Mouse (Mus musculus) heart, embryonic 11.5 days (tissue): Measurements from ENCODE around the gene Actn3. TPM values are rescaled to one million over a fixed set of nuclear protein-coding genes. Genes with fewer than 3 reads are reported as not detected.
A peak's percentile ranks its signal among the peaks of the same experiment; 100 is the strongest.

Experiments used
- ATAC-seq: fragments of 200-750 bp; cut with Nextera tagmentation; replicated peaks from 2 replicates; pipeline ENCODE4 v1.8.0; 2017; ENCODE audit warnings: moderate library complexity; ENCODE audit not compliant: insufficient number of reproducible peaks, low FRiP score, low TSS enrichment
- H3K27ac ChIP-seq: fragments of 300-500 bp; sonication (generic); 2 replicates; pipeline ENCODE4 v1.5.1; 2014; ENCODE audit warnings: mild to moderate bottlenecking, low read depth, low read length
- H3K27me3 ChIP-seq: fragments of 300-500 bp; sonication (generic); 2 replicates; pipeline ENCODE4 v1.6.1; 2014; ENCODE audit warnings: mild to moderate bottlenecking, low read length, mixed read lengths; ENCODE audit not compliant: control insufficient read depth, insufficient read depth
- H3K36me3 ChIP-seq: fragments of 300-500 bp; sonication (generic); 2 replicates; pipeline ENCODE4 v1.6.1; 2014; ENCODE audit warnings: mild to moderate bottlenecking, low read length, moderate library complexity, mixed read lengths; ENCODE audit not compliant: control insufficient read depth, insufficient read depth
- H3K4me1 ChIP-seq: fragments of 300-500 bp; sonication (generic); 2 replicates; pipeline ENCODE4 v1.6.1; 2014; ENCODE audit warnings: low read length; ENCODE audit not compliant: control insufficient read depth, insufficient read depth
- H3K4me2 ChIP-seq: fragments of 300-500 bp; sonication (generic); 2 replicates; pipeline ENCODE4 v1.6.1; 2014; ENCODE audit warnings: mild to moderate bottlenecking, moderate library complexity
- H3K4me3 ChIP-seq: fragments of 300-500 bp; sonication (generic); 2 replicates; pipeline ENCODE4 v1.5.1; 2014; ENCODE audit warnings: low read depth, low read length
- H3K9ac ChIP-seq: fragments of 300-500 bp; sonication (generic); 2 replicates; pipeline ENCODE4 v1.6.1; 2014; ENCODE audit warnings: mild to moderate bottlenecking, low read depth, low read length, moderate library complexity
- H3K9me3 ChIP-seq: fragments of 300-500 bp; sonication (generic); replicated peaks from 2 replicates; pipeline ENCODE4 v1.6.1; 2016; ENCODE audit warnings: low read length; ENCODE audit not compliant: control insufficient read depth
- WGBS: fragments of 180-500 bp; shearing (Covaris S2); extraction: QIAGEN DNeasy Blood & Tissue Kit; methylation state at CpG from one replicate; pipeline ENCODE4 v1.1.7; 2014; ENCODE audit not compliant: insufficient replicate concordance; 5-methylcytosine and 5-hydroxymethylcytosine counted together
- polyA plus RNA-seq: library from polyadenylated mRNA; unstranded; fragments of >200 nt; fragmentation: Nextera tagmentation; extraction: Ambion mirVana; gene quantifications from 2 replicates; pipeline ENCODE4 v1.2.1, GENCODE M21; 2014

Actn3 gene
- 4.5 and 5.2 TPM in 2 replicates for polyA plus RNA-seq

GRCm38 (mm10) chr19:4877785-4878184 is at the start of gene Actn3:
Gene Actn3 (minus strand): TSS chr19:4877909.
- Histone ChIP-seq H3K4me1 (peaks cover 7% of the 10 kb centered on the region), H3K27me3 (0 out of 2 replicates have a peak, but pooled peaks cover 2% of the 10 kb centered on the region), H3K4me3 (peak within 1 kb of the TSS; percentile 97), H3K27ac (peak within 1 kb of the TSS; percentile 22; the same call in 1 of the 2 replicates), H3K9ac (peak within 1 kb of the TSS; percentile 89), H3K9me3 (no peaks in the 10 kb centered on the region; the same call in 1 of the 2 replicates), H3K4me2 (peak within 1 kb of the TSS; percentile 91), H3K36me3 (no peaks in the 10 kb centered on the region)
- ATAC-seq = no peak
- 1% methylated on average over 17 of the region's 17 CpGs for WGBS

DNA sequence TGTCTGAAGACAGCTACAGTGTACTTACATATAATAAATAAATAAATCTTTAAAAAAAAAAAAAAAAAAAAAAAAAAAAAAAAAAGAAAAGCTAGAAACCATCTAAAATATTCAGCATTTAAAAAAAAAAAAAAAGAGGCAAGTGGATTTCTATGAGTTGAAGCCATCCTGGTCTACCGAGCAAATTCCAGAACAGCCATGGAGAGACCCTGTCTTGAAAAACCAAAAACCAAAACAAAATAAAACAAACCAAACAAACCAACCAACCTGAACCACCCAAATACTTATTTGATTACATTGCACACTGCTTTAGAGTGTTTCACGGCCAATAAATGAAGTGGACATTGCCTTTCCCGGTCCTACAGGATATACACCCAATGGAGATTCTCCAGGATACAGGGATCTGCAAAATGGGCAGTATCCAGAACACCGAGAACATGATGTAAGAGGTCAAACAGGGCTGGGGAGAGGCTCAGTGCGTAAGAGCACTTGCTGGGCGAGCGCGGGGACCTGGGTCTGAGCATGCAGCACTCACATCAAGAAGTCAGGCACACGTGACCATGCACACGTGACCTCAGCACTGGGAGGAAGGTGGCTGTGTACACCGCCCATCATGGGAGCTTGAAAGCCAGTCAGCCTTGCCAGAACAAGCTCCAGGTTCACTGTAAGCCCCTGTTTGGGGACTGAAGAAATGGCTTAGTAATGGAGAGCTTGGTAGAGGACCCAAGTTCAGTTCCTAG is 47.6 kb upstream of the Actn3 start:
- H3K27me3 ChIP-seq = no peaks in the 10 kb centered on the region
- H3K9ac ChIP-seq = no peak overlapping the region
- H3K4me2 ChIP-seq = no peak overlapping the region
- H3K27ac ChIP-seq = no peak overlapping the region
- no peak overlapping the region for H3K4me3 ChIP-seq
- 95% methylated on average over 11 of the region's 11 CpGs for WGBS
- ATAC-seq = no peak
- H3K4me1 ChIP-seq = peaks cover 4% of the 10 kb centered on the region; the same call in 1 of the 2 replicates
- H3K9me3 ChIP-seq = no peaks in the 10 kb centered on the region
- H3K36me3 ChIP-seq = peaks cover 31% of the 10 kb centered on the region

DNA sequence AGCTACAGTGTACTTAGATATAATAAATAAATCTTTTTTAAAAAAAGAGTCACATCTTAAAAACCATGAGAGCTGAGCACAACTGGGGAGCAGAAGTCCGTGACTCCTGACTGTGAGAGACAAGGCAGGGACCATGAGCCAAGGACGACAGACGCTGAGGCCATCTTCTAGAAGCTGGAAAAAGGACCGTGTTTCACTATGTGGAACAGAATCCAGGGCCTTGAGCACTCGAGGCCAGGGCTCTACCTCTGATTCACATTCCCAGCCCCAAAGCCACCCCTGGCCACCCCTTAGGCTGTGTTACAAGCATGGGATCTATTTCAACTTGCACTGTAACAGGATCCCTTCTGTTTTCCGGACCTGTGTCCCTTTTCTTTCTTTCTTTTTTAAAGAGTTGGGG is 41.9 kb upstream of the Actn3 start:
- H3K4me2 ChIP-seq = no peak overlapping the region
- no peak overlapping the region for H3K27ac ChIP-seq
- H3K9ac ChIP-seq = no peak overlapping the region
- no peaks in the 10 kb centered on the region for H3K27me3 ChIP-seq
- H3K9me3 ChIP-seq = no peaks in the 10 kb centered on the region
- no peak overlapping the region for H3K4me3 ChIP-seq
- no peaks in the 10 kb centered on the region for H3K4me1 ChIP-seq
- 81% methylated on average over 6 of the region's 6 CpGs for WGBS
- no peak for ATAC-seq
- peaks cover 47% of the 10 kb centered on the region for H3K36me3 ChIP-seq

- no peak overlapping the region for H3K4me3 ChIP-seq
- H3K9me3 ChIP-seq = no peaks in the 10 kb centered on the region
- H3K4me1 ChIP-seq = no peaks in the 10 kb centered on the region
- H3K4me2 ChIP-seq = no peak overlapping the region
- H3K27ac ChIP-seq = no peak overlapping the region
- no peaks in the 10 kb centered on the region for H3K27me3 ChIP-seq
- 81% methylated on average over 10 of the region's 10 CpGs for WGBS
- no peak overlapping the region for H3K9ac ChIP-seq
- H3K36me3 ChIP-seq = peaks cover 39% of the 10 kb centered on the region
- ATAC-seq = no peak
Observed at GRCm38 (mm10) chr19:4916827-4917226, 39.1 kb upstream of the Actn3 start.

GRCm38 (mm10) chr19:4915924-4916603 is 38.4 kb upstream of the Actn3 start:
- Histone ChIP-seq H3K9me3 (no peaks in the 10 kb centered on the region), H3K4me2 (no peak overlapping the region), H3K9ac (no peak overlapping the region), H3K4me1 (no peaks in the 10 kb centered on the region), H3K27me3 (no peaks in the 10 kb centered on the region), H3K4me3 (no peak overlapping the region), H3K36me3 (peaks cover 34% of the 10 kb centered on the region), H3K27ac (no peak overlapping the region)
- ATAC-seq = no peak
- WGBS = 90% methylated on average over 15 of the region's 15 CpGs

DNA sequence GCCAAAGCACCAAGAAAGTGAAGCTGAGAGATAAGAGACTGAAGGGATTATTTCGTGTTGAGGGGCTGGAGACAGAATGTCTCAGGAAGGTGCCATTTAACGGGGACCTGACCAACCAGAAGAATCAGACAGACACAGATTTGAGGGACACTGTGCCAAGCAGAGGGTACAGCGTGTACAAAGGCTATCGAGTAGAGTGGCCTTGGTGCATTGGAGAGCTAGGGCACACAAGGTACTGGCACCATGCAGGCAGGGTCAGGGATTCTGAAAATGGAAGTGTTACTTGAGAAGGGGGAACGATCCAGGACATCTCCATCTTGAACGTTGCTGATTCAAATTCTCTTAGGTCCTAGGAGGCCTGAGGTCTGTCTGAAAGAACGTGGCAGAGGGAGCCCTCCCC is 31.7 kb upstream of the Actn3 start:
- Histone ChIP-seq H3K9me3 (no peaks in the 10 kb centered on the region), H3K9ac (no peak overlapping the region), H3K27me3 (no peaks in the 10 kb centered on the region), H3K4me2 (no peak overlapping the region), H3K36me3 (peaks cover 24% of the 10 kb centered on the region), H3K4me3 (no peak overlapping the region), H3K4me1 (0 out of 2 replicates have a peak, but pooled peaks cover 2% of the 10 kb centered on the region), H3K27ac (no peak overlapping the region)
- WGBS = 88% methylated on average over 7 of the region's 7 CpGs
- ATAC-seq = no peak

DNA sequence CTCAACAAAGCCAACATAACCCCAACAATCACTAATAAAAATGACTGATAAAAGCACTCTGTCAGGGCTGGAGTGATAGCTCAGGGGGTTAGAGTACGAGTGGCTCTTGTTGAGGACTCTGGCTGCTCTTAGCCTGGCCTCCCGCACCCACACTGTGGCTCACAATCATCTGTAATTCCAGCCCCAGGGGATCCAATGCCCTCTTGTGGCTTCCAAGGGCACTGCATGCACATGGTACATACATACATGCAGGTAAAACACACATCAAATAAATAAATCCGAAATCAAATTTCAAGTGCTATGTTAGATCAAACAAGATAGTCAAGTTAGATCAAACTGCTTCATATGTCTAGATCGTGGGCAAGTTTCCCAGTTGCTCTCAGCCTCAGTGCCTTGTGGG is 30.4 kb upstream of the Actn3 start:
- Histone ChIP-seq H3K4me2 (no peak overlapping the region), H3K27ac (no peak overlapping the region), H3K9ac (no peak overlapping the region), H3K4me1 (0 out of 2 replicates have a peak, but pooled peaks cover 2% of the 10 kb centered on the region), H3K9me3 (no peaks in the 10 kb centered on the region), H3K4me3 (no peak overlapping the region), H3K27me3 (no peaks in the 10 kb centered on the region; the same call in 1 of the 2 replicates), H3K36me3 (peaks cover 17% of the 10 kb centered on the region)
- no peak for ATAC-seq
- WGBS = 79% methylated on average over 4 of the region's 4 CpGs

- Histone ChIP-seq H3K9me3 (no peaks in the 10 kb centered on the region), H3K4me2 (peak within 1 kb of the TSS; percentile 75), H3K27ac (no peak within 1 kb of the TSS), H3K9ac (peak within 1 kb of the TSS; percentile 58; the same call in 1 of the 2 replicates), H3K36me3 (peaks cover 15% of the 10 kb centered on the region), H3K4me1 (0 out of 2 replicates have a peak, but pooled peaks cover 2% of the 10 kb centered on the region), H3K4me3 (peak within 1 kb of the TSS; percentile 66), H3K27me3 (no peaks in the 10 kb centered on the region; the same call in 1 of the 2 replicates)
- no peak for ATAC-seq
- 8% methylated on average over 31 of the region's 31 CpGs for WGBS
Observed at GRCm38 (mm10) chr19:4905979-4906794, 28.5 kb upstream of the Actn3 start, which contains the start of gene Bbs1. Gene Bbs1 (minus strand): TSS chr19:4906628.
